Mouse (Mus musculus) telencephalon, adult 2 months (tissue): ENCODE measurements at regions not wholly inside any gene's neighbourhood (a gene's known extent, or its start where the extent isn't known, plus 50 kb on each side); places are given as distances from the start of the nearest gene placed in this dataset.

ENCODE experiments used
- DNase-seq: peaks from one replicate; pipeline ENCODE4 v3.0.0-alpha.2; 2011; ENCODE audit warnings: low read depth, low spot score

DNA sequence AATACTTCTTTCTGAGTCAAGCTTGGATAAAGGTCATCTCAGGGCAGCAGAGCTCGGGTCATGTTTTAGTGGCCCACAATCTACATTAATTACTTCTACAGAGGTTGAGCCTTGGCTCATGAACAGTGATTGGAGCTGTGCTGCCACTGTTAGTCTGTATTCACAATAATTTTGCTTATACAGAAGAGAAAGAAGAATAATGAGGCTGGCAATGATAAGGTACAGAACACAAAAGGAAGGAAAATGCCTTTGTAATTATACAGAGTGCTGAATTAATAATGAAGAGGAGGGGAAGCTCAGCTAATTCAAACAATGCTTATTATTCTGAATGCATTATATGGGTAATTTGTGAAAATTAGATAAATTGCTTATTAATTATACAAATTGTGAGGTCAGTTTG is 573.9 kb upstream of the Cblb start:
- DNase-seq, result no peak

DNA sequence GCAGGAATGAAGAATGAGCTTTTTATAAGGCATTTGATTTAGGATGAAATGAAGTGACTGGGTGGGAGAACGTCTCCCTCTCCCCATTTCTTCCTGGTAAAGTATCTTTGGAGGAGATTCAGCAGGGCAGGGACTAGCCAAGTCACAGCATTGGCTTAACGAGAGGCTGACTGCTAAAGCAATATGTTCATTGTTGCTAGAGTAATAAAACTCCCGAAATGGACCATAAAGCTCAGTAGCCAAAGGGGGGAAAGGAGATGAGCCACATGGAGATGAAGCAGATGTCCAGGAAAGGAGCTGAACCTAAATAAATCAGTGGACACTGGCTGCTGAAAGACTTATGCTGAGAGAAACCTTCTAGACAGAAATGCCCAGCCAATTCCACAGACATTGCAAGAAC is 555.3 kb upstream of the Cblb start:
- no peak for DNase-seq

DNA sequence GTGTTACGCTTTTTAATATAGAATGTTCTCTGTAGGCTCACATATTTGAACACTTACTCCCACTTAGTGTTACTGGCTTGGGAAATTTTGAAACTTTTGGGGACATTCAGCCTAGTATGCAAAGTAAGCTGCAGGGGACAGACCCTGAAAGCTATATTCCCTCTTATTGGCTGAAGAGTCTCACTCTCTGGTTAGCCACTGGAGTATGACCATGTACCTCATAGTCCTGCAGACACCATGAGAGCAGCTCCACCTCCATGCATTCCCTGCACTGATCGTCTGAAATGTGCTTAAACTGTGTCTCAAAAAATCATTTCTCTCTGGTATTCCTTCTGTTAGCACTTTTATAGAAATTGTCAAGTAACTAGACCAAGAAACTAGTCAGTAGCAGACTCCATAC is 534.9 kb upstream of the Cblb start:
- no peak for DNase-seq

DNA sequence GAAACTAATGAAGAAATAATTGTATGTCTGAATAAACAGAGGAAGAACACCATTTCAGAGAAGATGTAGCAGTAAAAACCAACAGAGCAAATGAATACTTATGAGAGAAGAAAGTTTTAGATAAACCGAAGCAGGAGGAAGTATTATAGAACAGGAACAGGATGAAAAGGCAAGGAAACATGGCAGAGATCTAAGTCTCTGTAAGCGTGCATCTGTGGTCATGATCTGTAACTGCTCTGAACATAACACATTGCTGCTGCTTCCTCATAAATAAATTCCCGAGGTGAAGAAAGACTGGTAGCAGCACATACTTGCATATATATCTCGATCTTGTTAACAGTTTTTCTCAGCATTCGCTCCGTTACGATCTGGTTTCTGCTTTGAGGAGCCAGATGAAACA is 533.2 kb upstream of the Cblb start:
- no peak for DNase-seq

DNA sequence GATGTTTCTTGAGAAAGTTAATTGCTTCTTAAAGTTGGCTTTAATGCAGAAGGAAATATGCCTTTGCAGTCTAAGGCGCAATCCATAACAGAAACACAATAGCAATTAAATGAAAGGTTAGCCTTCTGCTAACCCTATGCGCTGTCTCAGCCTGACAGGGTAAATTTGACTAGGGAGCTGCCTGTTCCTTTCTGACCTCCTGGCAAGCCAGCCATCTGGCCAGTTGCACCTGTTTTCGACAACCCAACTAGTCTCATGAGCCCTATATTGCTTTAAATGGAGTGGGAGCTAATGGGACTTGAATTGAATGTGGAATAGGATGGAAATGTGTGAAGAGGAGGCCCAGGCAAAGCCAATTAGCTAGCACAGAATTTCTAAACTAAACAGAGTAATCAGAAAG is 513.9 kb upstream of the Cblb start:
- no peak for DNase-seq

DNA sequence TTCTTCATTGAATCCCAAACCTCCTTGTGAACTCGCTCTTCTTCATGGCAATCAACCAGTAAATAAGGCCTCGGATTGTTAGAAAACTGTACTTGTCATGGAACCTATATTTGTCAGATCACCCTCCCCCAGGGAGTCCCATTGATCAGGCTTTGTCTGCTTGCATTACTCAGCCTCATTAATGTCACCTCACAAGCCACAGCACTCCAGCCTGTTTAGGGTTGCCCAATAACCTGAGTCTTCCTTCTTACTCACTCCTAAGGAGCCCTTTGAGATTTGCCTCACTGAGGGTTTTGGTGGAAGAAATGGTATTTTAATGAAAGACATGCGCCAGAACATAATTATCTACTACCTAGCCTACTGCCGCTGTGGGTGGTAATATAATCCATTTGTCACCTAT is 510.3 kb upstream of the Cblb start:
- no peak for DNase-seq

DNA sequence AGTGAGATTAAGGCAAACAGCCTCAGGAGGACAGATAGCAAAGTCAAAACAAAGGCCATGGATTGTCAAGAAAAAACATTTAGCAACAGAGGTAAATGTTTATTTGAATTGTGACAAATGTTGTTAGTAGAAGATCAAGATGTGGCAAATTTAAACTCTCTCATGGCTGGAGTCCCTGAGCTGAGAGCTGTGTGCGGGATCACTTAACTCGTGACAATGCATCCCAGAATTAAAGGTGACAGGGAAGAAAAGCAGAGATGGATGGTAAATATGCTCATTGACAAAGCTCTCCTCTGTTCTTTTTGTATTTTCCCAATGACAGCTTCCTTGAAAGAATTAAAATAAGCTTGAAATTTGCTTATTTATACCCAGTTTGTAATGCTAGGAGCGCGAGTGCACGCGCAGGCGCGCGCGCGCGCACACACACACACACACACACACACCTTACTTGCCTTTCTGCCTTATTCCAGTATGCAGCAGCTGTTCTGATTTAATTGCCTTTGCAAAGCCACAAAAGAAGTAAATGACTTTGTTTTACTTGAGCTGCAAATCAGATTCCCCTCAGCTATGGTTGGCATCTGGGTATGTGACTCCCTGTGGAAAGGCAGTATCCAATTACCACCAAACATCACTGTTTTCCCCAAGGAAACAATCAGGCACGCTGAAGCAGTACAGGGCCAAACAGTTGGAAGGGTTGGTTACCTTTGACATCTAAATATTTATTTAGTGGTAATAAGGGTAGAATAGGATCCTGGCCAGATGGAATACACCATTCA is 509.5 kb upstream of the Cblb start:
- no peak for DNase-seq

DNA sequence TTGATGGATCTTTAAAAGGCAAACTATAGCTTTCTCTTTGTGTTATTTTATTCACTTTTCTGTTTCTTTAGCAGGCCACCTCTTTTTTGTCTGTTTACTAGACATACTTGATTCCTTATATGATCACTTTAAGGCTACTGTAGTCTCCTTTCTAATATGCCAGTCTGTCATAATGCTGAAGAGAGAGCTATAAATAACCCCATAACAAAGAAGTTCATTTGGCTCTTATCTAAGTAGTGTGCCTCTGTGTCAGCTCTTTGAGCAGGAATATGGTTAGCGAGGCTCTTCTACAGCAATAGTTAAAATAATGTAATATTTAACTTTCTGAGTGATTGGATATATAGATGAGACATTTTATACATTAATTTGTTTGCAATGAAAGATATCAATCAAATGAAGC is 507.0 kb upstream of the Cblb start:
- DNase-seq, result no peak

DNA sequence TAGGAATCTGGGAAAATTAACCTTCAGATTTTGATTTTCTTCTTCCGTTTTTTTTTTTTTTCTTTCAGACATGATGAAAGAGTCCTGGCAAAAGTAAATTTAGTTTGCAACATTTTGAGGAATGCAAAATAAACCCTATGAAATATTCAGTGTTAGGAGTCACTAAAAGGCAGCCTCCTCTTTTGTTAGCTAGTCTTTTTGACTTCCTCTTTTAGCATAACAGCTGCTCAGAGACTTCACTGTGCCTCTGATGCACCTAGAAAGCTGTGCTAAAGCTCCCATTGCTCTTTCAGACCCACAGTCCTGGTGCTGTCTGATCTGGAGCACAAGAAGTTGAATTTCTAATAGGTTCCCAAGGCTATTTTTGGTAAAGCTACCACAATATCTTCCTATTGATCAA is 498.5 kb upstream of the Cblb start:
- DNase-seq, result peak; percentile 36

DNA sequence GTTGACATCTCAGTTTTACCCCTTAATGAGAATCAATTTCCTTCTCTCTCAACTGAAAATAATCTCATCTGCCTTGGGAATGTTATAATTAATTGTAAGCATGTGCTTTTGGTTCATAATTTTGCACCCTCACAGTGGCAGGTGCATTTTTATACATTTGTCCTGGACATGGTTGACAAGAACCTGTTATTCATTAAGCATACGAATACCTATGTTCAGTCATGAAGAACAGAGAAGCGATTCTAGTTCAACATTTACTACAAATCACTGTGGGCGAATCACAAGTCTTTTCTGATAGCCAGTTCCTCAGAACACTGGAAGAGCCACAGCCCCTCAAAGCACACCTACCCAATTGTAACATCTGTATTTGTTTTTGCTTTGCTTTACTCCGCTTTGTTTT is 487.3 kb upstream of the Cblb start:
- DNase-seq, result no peak

DNA sequence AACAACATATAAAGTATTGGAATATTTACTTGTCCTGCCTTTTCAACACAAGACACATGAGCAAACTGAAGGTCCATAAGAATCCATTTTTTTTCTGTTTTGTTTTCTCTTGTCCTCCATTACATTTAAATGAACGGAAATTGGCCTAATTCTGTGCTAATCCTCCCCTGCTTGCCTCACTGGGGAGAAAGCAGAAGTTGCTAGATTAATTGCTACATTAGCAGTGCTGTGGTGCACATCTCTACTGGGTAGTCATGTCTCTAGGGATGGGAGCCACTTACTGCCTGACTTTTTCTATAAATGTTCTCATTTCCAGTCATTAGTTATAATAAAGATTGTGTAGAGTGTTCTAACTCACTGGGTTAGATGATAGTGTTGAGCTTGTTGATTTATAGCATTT is 484.0 kb upstream of the Cblb start:
- no peak for DNase-seq

DNA sequence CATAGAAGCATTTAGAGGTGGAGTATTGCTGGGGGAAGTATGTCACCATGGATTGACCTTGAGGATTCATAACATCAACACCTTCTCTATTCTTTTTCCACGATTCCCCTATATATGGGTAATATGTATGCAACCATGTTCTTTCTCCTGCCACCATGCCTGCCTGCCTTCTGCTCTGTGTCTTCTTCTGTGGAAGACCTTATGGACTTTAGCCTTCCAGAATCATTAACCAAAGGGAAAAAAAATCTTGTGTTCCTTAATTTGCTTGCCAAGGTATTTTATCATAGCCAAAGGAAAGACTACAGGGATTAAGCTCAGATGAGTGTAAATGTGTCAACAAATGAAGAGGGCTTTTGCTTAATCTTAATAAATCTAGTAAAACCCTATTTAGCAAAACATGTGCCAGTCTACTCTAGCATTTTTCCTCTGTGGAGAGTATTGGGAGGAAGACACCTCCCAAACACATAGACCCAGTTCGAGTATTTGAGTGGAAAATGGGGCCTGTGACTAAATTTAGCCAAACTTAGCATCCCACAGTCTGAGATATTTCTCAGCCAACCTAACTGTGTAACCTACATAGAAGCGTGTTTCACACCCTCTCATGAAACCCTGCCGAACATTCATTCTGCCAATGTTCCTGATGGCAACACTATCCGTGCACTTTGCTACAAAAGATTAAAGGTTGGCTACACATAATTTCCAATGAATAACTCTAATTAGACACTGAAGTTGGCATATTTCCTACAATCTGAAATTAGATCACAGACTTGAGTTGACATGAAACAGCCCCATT is 468.0 kb upstream of the Cblb start:
- peak; percentile 29 for DNase-seq

DNA sequence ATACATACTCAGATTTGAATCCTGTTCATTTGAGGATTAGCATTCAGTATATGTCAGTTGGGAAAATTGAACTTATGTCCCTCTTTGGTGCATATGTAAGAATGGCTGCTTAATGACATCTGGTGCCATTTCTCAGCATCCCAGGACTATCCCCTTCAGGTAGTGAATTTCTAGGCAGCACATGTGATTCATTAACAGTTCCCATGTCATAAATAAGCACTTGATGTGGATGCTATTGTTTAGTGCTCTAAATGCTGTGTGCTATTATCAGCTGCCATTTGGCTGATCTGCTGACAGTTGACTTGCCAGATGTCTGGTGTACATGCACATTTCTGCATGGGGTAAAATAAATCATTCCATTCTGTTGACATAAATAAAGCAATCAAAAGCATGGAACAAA is 467.0 kb upstream of the Cblb start:
- DNase-seq, result no peak

DNA sequence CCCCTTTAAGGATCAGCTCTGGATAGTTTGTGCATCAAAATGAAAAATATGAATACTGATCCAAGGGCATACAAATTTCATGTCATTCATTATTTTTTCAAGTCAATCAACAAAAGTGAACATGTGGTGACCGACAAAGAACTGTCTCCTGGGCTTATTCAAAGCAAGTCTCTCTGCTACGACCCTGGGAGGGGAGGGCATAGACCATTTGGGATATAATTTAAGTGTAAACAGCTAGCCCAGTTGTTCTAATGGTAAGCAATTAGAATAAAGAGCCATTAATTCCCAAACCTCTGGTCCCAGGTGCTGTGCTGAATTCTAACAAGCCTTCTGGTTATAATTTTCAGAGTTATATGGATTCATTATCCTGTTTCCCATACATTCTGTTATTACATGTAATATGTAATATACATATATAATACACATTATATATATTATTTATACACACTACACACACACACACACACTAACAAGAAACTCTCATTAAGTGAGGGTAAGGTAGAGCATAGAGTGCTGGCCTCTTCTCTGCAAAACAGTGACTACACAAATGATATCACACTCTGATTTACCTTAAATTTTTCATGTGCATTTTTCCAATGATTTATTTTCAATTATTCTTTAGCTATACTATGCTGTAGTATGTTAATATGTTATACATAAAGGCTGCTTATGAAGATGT is 453.0 kb upstream of the Cblb start:
- no peak for DNase-seq

DNA sequence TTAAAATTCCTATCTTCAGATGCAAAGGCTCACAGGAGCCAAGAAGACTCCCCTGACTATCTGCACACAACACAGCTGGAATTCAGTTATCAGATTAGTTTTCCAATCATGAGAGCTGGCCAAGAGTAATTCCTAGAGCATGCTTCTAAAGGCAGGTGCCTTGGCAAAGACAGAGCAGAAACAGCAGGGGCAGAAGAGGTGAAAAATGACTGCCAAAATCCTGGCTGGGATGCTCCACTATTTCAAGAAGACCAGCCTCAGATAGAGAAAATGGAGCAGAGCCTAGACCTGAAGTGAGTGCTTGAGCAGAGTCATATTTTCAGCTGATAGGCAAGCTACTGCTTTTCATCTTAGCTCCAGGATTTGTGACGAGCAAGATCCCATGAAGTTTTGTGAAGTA is 450.5 kb upstream of the Cblb start:
- no peak for DNase-seq

DNA sequence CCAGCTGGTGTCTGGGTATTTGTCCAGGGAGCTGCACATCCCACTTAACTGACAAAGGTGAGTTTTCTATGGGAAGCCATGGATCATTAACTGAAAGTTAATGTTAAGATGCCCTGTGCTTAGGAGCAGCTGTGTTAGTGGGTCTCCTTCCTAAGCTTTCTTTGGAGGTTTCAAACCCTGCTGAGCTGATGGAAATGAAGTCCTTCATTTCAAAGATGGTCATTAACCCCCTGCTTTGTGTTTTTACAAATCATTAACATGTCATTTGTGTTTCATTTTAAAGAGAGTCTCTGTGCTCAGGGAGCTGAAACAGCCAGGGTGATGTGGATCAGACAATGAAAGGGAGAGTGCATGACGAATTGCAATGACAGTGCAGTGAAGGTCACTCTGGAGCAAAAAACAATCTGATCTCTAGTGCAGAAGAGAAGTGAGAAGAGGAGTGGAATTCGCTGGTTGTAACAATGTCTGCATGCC is 441.1 kb upstream of the Cblb start:
- DNase-seq, result no peak

DNA sequence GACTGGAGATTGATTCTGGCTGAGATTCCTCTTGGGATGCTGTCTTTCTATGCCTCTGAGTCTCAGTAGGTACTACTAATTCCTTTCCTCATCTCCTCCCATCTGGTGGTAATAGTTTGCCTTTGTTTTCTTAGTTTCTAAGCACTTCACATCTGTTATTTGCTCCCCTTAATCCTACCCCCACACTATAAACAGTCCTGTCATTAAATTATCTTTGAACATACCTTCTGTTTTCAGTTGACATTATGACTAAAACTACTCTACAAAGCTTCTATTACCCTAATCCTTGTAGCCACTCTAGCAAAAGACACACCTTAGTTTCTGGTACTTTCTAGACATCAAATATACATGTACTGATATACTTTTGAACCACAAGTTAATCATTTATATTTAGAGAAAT is 413.4 kb upstream of the Cblb start:
- no peak for DNase-seq

DNA sequence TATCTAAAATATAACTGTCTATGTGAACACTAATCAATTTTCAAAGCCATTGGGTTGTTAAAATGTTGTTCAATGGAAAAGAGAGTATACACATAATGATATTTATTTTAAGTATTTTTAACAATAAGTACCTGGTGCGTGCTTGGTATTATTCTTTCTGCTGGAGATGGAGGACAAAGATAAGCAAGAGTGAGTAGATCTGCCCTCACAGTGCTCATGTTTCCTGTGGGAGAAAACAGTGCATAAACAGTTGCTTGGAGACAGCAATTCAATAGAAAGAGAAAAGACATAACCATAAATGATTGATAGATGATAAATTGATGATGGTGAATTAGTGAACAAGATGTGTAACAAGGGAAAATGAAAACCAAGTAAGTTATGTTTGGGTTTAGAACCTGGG is 384.4 kb upstream of the Cblb start:
- DNase-seq, result no peak

DNA sequence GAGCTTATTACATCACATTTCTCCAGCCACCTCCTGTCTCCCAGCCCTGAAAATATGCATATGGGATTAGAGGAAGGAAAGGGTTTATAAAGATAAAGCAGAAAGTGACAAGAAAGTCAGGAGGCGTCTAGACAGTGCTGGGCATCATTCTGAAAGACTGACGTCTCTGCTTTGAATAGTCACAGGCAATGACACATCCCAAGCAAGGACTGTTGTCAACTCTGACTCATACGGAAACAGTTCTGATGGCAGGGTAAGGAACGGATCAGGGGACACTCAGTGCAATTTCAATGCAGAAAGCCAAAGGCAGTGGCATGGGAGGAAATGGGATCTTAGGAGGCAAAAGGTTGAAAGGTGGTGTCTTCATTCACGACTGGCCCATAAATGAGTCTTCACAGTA is 380.9 kb upstream of the Cblb start:
- no peak for DNase-seq

DNA sequence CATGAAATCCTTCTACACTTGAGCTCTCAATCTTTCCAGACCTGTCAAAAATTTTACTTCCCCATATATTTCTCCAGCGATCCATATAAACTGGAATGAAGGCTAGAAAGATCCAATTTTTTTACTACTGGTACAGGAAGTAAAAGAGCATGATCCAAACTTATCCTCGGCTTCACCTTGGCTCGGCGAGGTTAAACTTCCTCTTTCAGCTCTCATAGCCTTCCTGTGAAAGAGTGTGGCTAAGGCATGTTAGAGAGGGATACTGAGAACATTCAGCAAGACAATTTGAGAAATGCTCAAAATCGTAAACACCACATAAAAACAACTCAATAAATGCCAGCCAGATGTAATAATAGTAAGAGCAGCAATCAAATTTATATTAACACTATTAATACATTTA is 380.3 kb upstream of the Cblb start:
- no peak for DNase-seq

DNA sequence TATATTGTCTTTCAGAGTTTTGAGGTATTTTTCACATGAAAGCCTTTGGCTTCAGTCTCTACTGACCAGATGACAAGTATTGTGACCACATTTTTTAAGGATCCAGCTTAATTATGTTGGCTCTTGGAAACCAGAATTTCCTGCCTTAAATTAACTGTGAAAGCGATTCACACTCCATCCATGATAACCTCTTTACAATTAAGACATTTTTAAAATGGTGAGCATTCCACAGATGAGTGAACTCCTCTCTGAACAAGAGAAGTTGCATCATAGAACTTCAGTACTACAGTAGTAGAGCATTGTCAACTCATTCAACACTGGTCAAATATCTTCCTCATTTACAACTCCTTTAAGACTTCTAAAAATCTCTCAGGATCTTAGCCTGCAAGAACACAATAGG is 369.3 kb upstream of the Cblb start:
- no peak for DNase-seq

DNA sequence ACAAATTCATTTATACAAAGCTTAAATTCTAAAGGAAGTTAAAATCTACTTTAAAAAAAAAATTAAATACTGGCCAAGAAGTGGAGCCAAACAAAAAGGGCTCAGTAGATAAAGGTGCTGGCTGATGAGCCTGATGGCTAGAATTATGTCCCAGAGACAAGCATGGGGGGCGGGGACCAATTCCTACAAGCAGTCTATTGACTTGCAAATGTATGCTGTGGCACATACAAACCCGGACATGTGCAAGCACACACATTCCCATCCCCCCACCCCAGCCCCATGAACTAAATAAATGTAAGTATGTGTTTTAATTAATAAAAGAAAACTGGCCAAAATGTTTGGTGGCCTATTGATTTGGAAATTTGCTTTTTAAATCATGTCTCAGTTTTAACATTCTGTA is 366.7 kb upstream of the Cblb start:
- DNase-seq, result no peak

DNA sequence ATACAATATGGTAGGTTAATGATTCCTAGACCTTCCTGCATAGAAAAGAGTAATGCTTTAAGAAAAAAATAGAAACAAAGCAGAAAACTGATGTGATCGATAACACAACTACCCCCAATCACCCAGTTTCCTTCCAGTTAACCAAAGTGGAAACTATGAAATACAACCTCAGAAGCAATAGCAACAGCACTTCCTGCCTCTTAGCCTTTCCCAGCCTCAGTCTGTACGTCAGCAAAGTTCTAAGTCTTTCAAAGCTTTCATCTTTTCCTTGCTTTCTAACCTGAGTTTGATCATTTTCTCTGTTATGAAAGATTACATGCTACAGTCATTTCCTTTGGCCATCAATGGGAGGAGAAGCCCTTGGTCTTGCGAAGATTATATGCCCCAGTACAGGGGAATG is 355.9 kb upstream of the Cblb start:
- no peak for DNase-seq
